Mouse (Mus musculus) liver, embryonic 16.5 days (tissue): ENCODE data around the gene Stxbp1. TPM values are rescaled to one million over a fixed set of nuclear protein-coding genes. Genes with fewer than 3 reads are reported as not detected.
A peak's percentile ranks its signal among the peaks of the same experiment; 100 is the strongest.

Experiments
- ATAC-seq: fragments of 200-750 bp; cut with Nextera tagmentation; 2 replicates; pipeline ENCODE4 v1.8.0; 2017; ENCODE audit warnings: low read depth, mild to moderate bottlenecking, moderate number of reproducible peaks, moderate library complexity
- H3K27ac ChIP-seq: fragments of 300-500 bp; sonication (generic); 2 replicates; pipeline ENCODE4 v1.5.1; 2014; ENCODE audit warnings: mild to moderate bottlenecking, low read length
- H3K27me3 ChIP-seq: fragments of 300-500 bp; sonication (generic); 2 replicates; pipeline ENCODE4 v1.6.1; 2014; ENCODE audit warnings: low read depth, low read length, mixed read lengths; ENCODE audit not compliant: control insufficient read depth, insufficient read depth
- H3K36me3 ChIP-seq: fragments of 300-500 bp; sonication (generic); 2 replicates; pipeline ENCODE4 v1.6.1; 2014; ENCODE audit warnings: mild to moderate bottlenecking; ENCODE audit not compliant: control insufficient read depth, insufficient read depth
- H3K4me1 ChIP-seq: fragments of 300-500 bp; sonication (generic); 2 replicates; pipeline ENCODE4 v1.6.1; 2014; ENCODE audit warnings: low read depth, low read length, mixed read lengths; ENCODE audit not compliant: control insufficient read depth
- H3K4me2 ChIP-seq: fragments of 300-500 bp; sonication (generic); 2 replicates; pipeline ENCODE4 v1.6.1; 2014; ENCODE audit warnings: low read depth, low read length, mixed read lengths
- H3K4me3 ChIP-seq: fragments of 300-500 bp; sonication (generic); 2 replicates; pipeline ENCODE4 v1.5.1; 2014; ENCODE audit warnings: low read depth, mild to moderate bottlenecking, low read length
- H3K9ac ChIP-seq: fragments of 300-500 bp; sonication (generic); 2 replicates; pipeline ENCODE4 v1.6.1; 2014; ENCODE audit warnings: low read depth, low read length
- H3K9me3 ChIP-seq: fragments of 300-500 bp; sonication (generic); replicated peaks from 2 replicates; pipeline ENCODE4 v1.6.1; 2016; ENCODE audit warnings: low read length; ENCODE audit not compliant: control insufficient read depth
- WGBS: fragments of 180-500 bp; shearing (Covaris S2); extraction: QIAGEN DNeasy Blood & Tissue Kit; methylation state at CpG from one replicate; pipeline ENCODE4 v1.1.7; 2014; ENCODE audit not compliant: insufficient replicate concordance; 5-methylcytosine and 5-hydroxymethylcytosine counted together
- polyA plus RNA-seq: library from polyadenylated mRNA; unstranded; fragments of >200 nt; fragmentation: Nextera tagmentation; extraction: Ambion mirVana; gene quantifications from 2 replicates; pipeline ENCODE4 v1.2.1, GENCODE M21; 2015

Gene Stxbp1
- polyA plus RNA-seq, 1 experiment from 2014 or later, result 2.9 TPM

DNA sequence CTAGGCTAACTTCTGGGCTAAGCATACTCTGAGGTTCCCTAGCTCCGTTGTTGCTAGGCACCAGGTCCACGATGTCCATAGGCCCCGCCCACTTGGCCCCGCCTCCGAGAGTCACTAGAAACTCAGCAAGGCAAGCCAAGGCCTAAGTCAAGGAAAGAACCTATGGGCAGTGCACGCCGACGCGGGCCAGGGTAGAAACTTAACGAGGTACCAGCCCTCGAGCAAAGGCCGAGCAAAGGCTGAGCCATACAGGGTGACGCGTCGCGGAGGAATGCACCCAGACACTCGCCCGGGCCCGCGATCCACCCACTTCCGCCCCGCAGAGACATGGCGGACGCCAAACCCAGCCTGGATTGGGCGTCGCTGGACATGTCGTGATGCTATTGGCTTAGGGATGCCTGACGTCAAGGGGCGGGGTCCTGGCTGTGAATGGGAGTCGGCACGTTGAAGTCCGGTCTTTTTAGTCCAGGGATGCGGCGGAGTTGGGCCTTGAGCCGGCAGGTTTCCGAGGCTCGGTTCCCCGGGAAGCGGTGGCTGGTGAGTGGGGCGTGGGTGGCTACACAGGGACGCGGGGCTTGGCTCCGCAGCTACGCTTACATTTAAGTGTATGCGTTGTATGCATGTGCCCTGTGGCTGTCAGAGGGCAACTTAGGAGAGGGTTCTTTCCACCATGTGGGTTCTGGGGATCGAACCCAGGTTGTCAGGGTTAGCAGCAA, 71.5 kb downstream of the Stxbp1 start, which contains the start of the genes Ttc16 and Ptrh1:
TSS of gene Ttc16 (minus strand) at position 275 of the 716 bp plus-strand sequence.
TSS of gene Ptrh1 (plus strand) at position 428 of the 716 bp plus-strand sequence.
- peaks cover 18% of the 10 kb centered on the region for H3K4me1 ChIP-seq
- no peaks in the 10 kb centered on the region for H3K9me3 ChIP-seq
- 0% methylated on average over 46 of the region's 46 CpGs for WGBS
- H3K4me3 ChIP-seq, result peak within 1 kb of the TSS; percentile 77
- peak within 1 kb of the TSS; percentile 61 for H3K9ac ChIP-seq
- peak within 1 kb of the TSS; percentile 48; the same call in 1 of the 2 replicates for H3K27ac ChIP-seq
- H3K4me2 ChIP-seq, result peak within 1 kb of the TSS; percentile 97
- H3K36me3 ChIP-seq, result no peaks in the 10 kb centered on the region
- no peaks in the 10 kb centered on the region for H3K27me3 ChIP-seq
- ATAC-seq, result peak; percentile 96

GRCm38 (mm10) chr2:32772626-32773279, 74.3 kb downstream of the Stxbp1 start:
- Histone ChIP-seq H3K9ac (no peak overlapping the region), H3K9me3 (no peaks in the 10 kb centered on the region), H3K4me3 (no peak overlapping the region), H3K27me3 (no peaks in the 10 kb centered on the region), H3K27ac (no peak overlapping the region), H3K36me3 (no peaks in the 10 kb centered on the region), H3K4me1 (peaks cover 20% of the 10 kb centered on the region), H3K4me2 (no peak overlapping the region)
- 69% methylated on average over 8 of the region's 8 CpGs for WGBS
- no peak for ATAC-seq

DNA sequence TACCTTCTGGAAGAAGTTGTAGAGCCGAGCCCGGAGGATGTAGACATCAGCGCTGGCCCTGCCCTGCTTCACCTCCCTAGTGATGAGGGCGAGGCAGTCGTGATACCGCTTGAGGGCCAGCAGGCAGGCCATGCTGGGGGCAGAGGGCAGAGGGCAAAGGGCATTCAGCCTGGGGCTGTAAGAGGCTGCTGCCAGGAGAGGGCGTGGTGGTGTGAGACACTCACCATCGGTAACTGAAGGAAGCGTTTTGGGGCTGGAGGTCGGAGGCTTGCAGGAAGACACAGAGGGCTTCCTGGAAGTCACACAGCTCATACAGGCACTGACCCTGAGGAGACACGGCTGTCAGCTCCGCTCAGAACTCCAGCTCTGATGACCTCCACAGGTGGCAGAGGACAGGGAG, 75.2 kb downstream of the Stxbp1 start:
- Histone ChIP-seq H3K9me3 (no peaks in the 10 kb centered on the region), H3K27me3 (no peaks in the 10 kb centered on the region), H3K27ac (no peak overlapping the region), H3K36me3 (no peaks in the 10 kb centered on the region), H3K4me1 (peaks cover 20% of the 10 kb centered on the region), H3K9ac (no peak overlapping the region), H3K4me2 (no peak overlapping the region), H3K4me3 (no peak overlapping the region)
- no peak for ATAC-seq
- 22% methylated on average over 12 of the region's 12 CpGs for WGBS

GRCm38 (mm10) chr2:32769327-32770085, 77.5 kb downstream of the Stxbp1 start:
- Histone ChIP-seq H3K36me3 (no peaks in the 10 kb centered on the region), H3K9me3 (no peaks in the 10 kb centered on the region), H3K4me3 (no peak overlapping the region), H3K27ac (no peak overlapping the region), H3K4me2 (no peak overlapping the region), H3K9ac (no peak overlapping the region), H3K4me1 (peaks cover 9% of the 10 kb centered on the region), H3K27me3 (no peaks in the 10 kb centered on the region)
- ATAC-seq, result no peak
- 77% methylated on average over 5 of the region's 5 CpGs for WGBS

DNA sequence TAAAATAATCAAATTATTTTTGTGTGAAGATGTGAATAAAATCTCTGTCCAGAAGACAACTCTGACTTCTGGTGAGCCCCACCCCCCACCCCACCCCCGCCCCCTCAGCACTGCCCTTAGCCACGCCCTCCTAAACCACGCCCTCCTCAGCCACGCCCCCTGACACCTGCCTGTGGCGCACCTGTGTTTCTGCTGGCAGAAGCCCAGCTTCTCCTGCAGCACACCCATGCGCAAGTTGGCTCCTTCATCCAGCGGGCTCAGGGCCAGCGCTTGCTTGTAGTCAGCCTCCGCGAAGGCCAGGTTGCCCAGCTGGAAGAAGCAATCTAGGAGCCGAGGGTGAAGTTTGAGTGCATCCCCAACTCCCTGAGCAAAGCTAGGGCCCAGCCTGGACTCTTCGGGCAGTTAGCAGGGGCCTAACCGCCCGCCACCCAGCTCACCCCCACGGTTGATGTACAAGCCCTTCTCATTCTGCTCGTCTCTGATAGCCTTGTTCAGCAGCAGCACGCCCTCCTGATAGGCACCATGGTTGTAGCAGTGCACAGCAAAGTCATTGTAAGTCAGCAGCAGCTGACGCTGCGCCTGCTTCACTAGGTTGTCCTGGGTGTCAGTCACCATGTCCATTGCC, 78.3 kb downstream of the Stxbp1 start:
- H3K36me3 ChIP-seq, result no peaks in the 10 kb centered on the region
- H3K9me3 ChIP-seq, result no peaks in the 10 kb centered on the region
- no peak overlapping the region for H3K27ac ChIP-seq
- 36% methylated on average over 19 of the region's 19 CpGs for WGBS
- no peak overlapping the region for H3K4me2 ChIP-seq
- H3K4me1 ChIP-seq, result peaks cover 9% of the 10 kb centered on the region
- ATAC-seq, result peak; percentile 62
- H3K9ac ChIP-seq, result no peak overlapping the region
- no peaks in the 10 kb centered on the region for H3K27me3 ChIP-seq
- no peak overlapping the region for H3K4me3 ChIP-seq

DNA sequence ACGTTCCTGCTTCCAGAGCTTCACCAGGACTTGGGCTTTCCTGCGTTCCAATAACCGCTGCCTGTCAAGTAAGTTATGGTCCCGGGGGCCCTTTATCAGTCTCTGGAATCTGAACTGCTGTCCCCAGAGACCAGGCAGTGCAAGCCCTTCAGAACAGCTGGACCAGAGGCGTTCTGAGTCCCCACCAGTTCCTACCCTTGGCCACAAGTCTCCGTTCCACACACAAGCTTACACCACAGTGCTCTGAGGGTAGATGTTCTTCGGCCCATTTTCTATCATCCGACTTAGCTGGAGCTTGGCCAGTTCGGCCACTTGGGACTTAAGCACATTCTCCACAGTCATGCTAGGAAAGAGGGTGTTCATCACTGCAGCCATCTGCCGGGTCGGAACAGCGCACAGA, 79.8 kb downstream of the Stxbp1 start:
- WGBS, result 58% methylated on average over 12 of the region's 12 CpGs

GRCm38 (mm10) chr2:32763353-32763752, 83.7 kb downstream of the Stxbp1 start:
- 60% methylated on average over 3 of the region's 3 CpGs for WGBS
- Histone ChIP-seq H3K9ac (no peak overlapping the region), H3K36me3 (no peaks in the 10 kb centered on the region), H3K4me1 (peaks cover 2% of the 10 kb centered on the region; the same call in 1 of the 2 replicates), H3K27ac (no peak overlapping the region), H3K4me2 (no peak overlapping the region), H3K4me3 (no peak overlapping the region), H3K27me3 (no peaks in the 10 kb centered on the region), H3K9me3 (no peaks in the 10 kb centered on the region)
- ATAC-seq, result no peak

More for the DNA sequence above, 79.8 kb downstream of the Stxbp1 start:
- Histone ChIP-seq H3K4me1 (peaks cover 9% of the 10 kb centered on the region), H3K27ac (no peak overlapping the region), H3K9me3 (no peaks in the 10 kb centered on the region), H3K27me3 (no peaks in the 10 kb centered on the region), H3K36me3 (no peaks in the 10 kb centered on the region), H3K4me3 (no peak overlapping the region), H3K4me2 (no peak overlapping the region), H3K9ac (no peak overlapping the region)
- no peak for ATAC-seq

DNA sequence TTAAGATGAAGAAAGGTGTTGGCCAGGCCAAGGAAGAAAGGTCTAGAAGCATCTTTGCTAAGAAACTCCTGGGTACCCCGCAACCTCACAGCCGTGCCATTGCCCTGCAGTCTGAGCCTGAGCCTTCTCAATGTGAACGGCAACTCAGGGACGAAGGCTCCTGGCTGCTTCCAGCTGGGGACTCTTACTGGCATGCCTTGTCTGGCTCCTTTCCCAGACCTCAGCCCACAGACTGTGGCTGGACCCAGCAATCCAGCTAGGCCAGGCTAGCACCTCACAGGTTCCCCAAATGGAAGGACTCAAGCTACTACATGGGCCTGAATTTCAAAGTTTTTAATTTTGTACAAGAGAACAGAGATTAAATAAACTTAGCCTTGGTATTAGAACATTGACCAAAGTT, 85.2 kb downstream of the Stxbp1 start:
- Histone ChIP-seq H3K27me3 (no peaks in the 10 kb centered on the region), H3K27ac (no peak overlapping the region), H3K36me3 (no peaks in the 10 kb centered on the region), H3K4me2 (no peak overlapping the region), H3K9ac (no peak overlapping the region), H3K9me3 (no peaks in the 10 kb centered on the region), H3K4me1 (peaks cover 5% of the 10 kb centered on the region), H3K4me3 (no peak overlapping the region)
- no peak for ATAC-seq
- WGBS, result 92% methylated on average over 4 of the region's 4 CpGs
